Mouse (Mus musculus) myocyte (in vitro differentiated cells): ENCODE results near the gene Atp2a2.

Experiments
- POLR2A ChIP-seq: IDR thresholded peaks from one replicate; pipeline ENCODE4 v1.6.1; 2011; ENCODE audit warnings: low read depth, mild to moderate bottlenecking, control low read depth, moderate library complexity; ENCODE audit not compliant: insufficient read length
- REST ChIP-seq: IDR thresholded peaks from one replicate; pipeline ENCODE4 v1.6.1; 2011; ENCODE audit warnings: mild to moderate bottlenecking, control low read depth, moderate library complexity; ENCODE audit not compliant: insufficient read depth, insufficient read length

DNA sequence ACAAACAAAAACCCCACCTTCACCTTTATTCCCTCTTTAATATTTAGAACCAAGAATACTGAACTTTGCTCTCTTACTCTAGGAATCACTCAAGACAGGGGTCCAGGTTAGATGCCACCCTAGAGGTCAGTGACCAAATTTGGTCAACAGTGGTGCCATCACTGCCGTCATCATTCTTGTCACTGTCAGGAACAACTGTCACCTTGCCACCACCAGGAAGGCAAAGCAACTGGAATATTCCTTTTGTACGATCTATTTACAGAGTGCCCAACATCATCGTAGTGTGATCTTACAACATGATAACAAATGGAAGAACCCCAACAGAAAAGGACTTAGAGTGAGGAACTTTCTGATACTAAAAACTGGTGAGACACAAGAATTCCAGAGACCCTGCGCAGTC is 1.9 kb downstream of the Atp2a2 start:
- TF ChIP-seq POLR2A = no peak
- TF ChIP-seq REST = no peak
